Mouse (Mus musculus): ENCODE measurements around the gene Rnf227. TPM values are rescaled to one million over a fixed set of nuclear protein-coding genes. Genes with fewer than 3 reads are reported as not detected.

The Rnf227 gene
- polyA plus RNA-seq, 1 experiment = 5.7 TPM

GRCm38 (mm10) chr11:69323667-69324111 is 16.6 kb upstream of the Rnf227 start, which contains the start of the genes Cntrob and Trappc1:
Gene Cntrob (minus strand): TSS chr11:69323775.
Gene Trappc1 (plus strand): TSS chr11:69323980.
- H3K27ac ChIP-seq (ENCODE audit: control insufficient read depth, insufficient read depth, low read depth, low read length) = peak within 1 kb of the TSS; percentile 97
- H3K36me3 ChIP-seq (ENCODE audit: control insufficient read depth, insufficient read depth, low read length) = peaks cover 3% of the 10 kb centered on the region
- TF ChIP-seq POLR2A (IDR thresholded peaks at IDR 0.05; ENCODE audit: control insufficient read depth, low read depth, low read length) (peak; percentile 92), CTCF (IDR thresholded peaks at IDR 0.05; ENCODE audit: control insufficient read depth, insufficient read depth, insufficient replicate concordance, low read depth, low read length) (no peak)
- peaks cover 32% of the 10 kb centered on the region for H3K4me1 ChIP-seq (ENCODE audit: control insufficient read depth, insufficient read depth, low read length)
- H3K27me3 ChIP-seq (ENCODE audit: control insufficient read depth, insufficient read depth, low read length) = no peaks in the 10 kb centered on the region
- peak within 1 kb of the TSS; percentile 89 for H3K4me3 ChIP-seq (ENCODE audit: control insufficient read depth, low read depth, low read length)

- H3K4me3 ChIP-seq (ENCODE audit: control insufficient read depth, low read depth, low read length) = no peak overlapping the region
- H3K4me1 ChIP-seq (ENCODE audit: control insufficient read depth, insufficient read depth, low read length) = peaks cover 32% of the 10 kb centered on the region
- peaks cover 1% of the 10 kb centered on the region for H3K36me3 ChIP-seq (ENCODE audit: control insufficient read depth, insufficient read depth, low read length)
- H3K27ac ChIP-seq (ENCODE audit: control insufficient read depth, insufficient read depth, low read depth, low read length) = no peak overlapping the region
- no peak for TF ChIP-seq CTCF (IDR thresholded peaks at IDR 0.05; ENCODE audit: control insufficient read depth, insufficient read depth, insufficient replicate concordance, low read depth, low read length)
- TF ChIP-seq POLR2A (IDR thresholded peaks at IDR 0.05; ENCODE audit: control insufficient read depth, low read depth, low read length) = no peak
- no peaks in the 10 kb centered on the region for H3K27me3 ChIP-seq (ENCODE audit: control insufficient read depth, insufficient read depth, low read length)
These were observed 15.5 kb upstream of the Rnf227 start for GRCm38 (mm10) chr11:69324749-69325148.

GRCm38 (mm10) chr11:69325628-69326407 is 14.4 kb upstream of the Rnf227 start, which contains the start of gene Kcnab3:
Gene Kcnab3 (plus strand): TSS chr11:69326258.
- H3K4me3 ChIP-seq (ENCODE audit: control insufficient read depth, low read depth, low read length) = peak within 1 kb of the TSS; percentile 74
- no peaks in the 10 kb centered on the region for H3K27me3 ChIP-seq (ENCODE audit: control insufficient read depth, insufficient read depth, low read length)
- H3K36me3 ChIP-seq (ENCODE audit: control insufficient read depth, insufficient read depth, low read length) = no peaks in the 10 kb centered on the region; the same call in 1 of the 2 replicates
- H3K4me1 ChIP-seq (ENCODE audit: control insufficient read depth, insufficient read depth, low read length) = peaks cover 32% of the 10 kb centered on the region
- peak within 1 kb of the TSS; percentile 40; the same call in 1 of the 2 replicates for H3K27ac ChIP-seq (ENCODE audit: control insufficient read depth, insufficient read depth, low read depth, low read length)
- peak; percentile 35; the same call in 1 of the 2 replicates for TF ChIP-seq POLR2A (IDR thresholded peaks at IDR 0.05; ENCODE audit: control insufficient read depth, low read depth, low read length)
- TF ChIP-seq CTCF (IDR thresholded peaks at IDR 0.05; ENCODE audit: control insufficient read depth, insufficient read depth, insufficient replicate concordance, low read depth, low read length) = no peak

GRCm38 (mm10) chr11:69326408-69327156 is 13.7 kb upstream of the Rnf227 start:
- H3K27ac ChIP-seq (ENCODE audit: control insufficient read depth, insufficient read depth, low read depth, low read length) = no peak overlapping the region
- H3K36me3 ChIP-seq (ENCODE audit: control insufficient read depth, insufficient read depth, low read length) = no peaks in the 10 kb centered on the region
- H3K27me3 ChIP-seq (ENCODE audit: control insufficient read depth, insufficient read depth, low read length) = no peaks in the 10 kb centered on the region
- H3K4me1 ChIP-seq (ENCODE audit: control insufficient read depth, insufficient read depth, low read length) = peaks cover 32% of the 10 kb centered on the region
- peak overlapping the region; percentile 74 for H3K4me3 ChIP-seq (ENCODE audit: control insufficient read depth, low read depth, low read length)
- TF ChIP-seq CTCF (IDR thresholded peaks at IDR 0.05; ENCODE audit: control insufficient read depth, insufficient read depth, insufficient replicate concordance, low read depth, low read length) = no peak
- TF ChIP-seq POLR2A (IDR thresholded peaks at IDR 0.05; ENCODE audit: control insufficient read depth, low read depth, low read length) = peak; percentile 7; the same call in 1 of the 2 replicates

- no peak overlapping the region for H3K27ac ChIP-seq (ENCODE audit: control insufficient read depth, insufficient read depth, low read depth, low read length)
- H3K4me3 ChIP-seq (ENCODE audit: control insufficient read depth, low read depth, low read length) = peak overlapping the region; percentile 74
- peaks cover 34% of the 10 kb centered on the region for H3K4me1 ChIP-seq (ENCODE audit: control insufficient read depth, insufficient read depth, low read length)
- H3K36me3 ChIP-seq (ENCODE audit: control insufficient read depth, insufficient read depth, low read length) = no peaks in the 10 kb centered on the region
- TF ChIP-seq POLR2A (IDR thresholded peaks at IDR 0.05; ENCODE audit: control insufficient read depth, low read depth, low read length) (no peak), CTCF (IDR thresholded peaks at IDR 0.05; ENCODE audit: control insufficient read depth, insufficient read depth, insufficient replicate concordance, low read depth, low read length) (no peak)
- H3K27me3 ChIP-seq (ENCODE audit: control insufficient read depth, insufficient read depth, low read length) = no peaks in the 10 kb centered on the region
These were observed 13.2 kb upstream of the Rnf227 start for GRCm38 (mm10) chr11:69327157-69327442.

GRCm38 (mm10) chr11:69327648-69328047 is 12.6 kb upstream of the Rnf227 start:
- H3K36me3 ChIP-seq (ENCODE audit: control insufficient read depth, insufficient read depth, low read length) = no peaks in the 10 kb centered on the region
- TF ChIP-seq POLR2A (IDR thresholded peaks at IDR 0.05; ENCODE audit: control insufficient read depth, low read depth, low read length) (no peak), CTCF (IDR thresholded peaks at IDR 0.05; ENCODE audit: control insufficient read depth, insufficient read depth, insufficient replicate concordance, low read depth, low read length) (no peak)
- no peaks in the 10 kb centered on the region for H3K27me3 ChIP-seq (ENCODE audit: control insufficient read depth, insufficient read depth, low read length)
- H3K4me3 ChIP-seq (ENCODE audit: control insufficient read depth, low read depth, low read length) = no peak overlapping the region; the same call in none of the 2 replicates
- H3K27ac ChIP-seq (ENCODE audit: control insufficient read depth, insufficient read depth, low read depth, low read length) = no peak overlapping the region
- H3K4me1 ChIP-seq (ENCODE audit: control insufficient read depth, insufficient read depth, low read length) = peaks cover 33% of the 10 kb centered on the region

GRCm38 (mm10) chr11:69328517-69328916 is 11.7 kb upstream of the Rnf227 start:
- peaks cover 28% of the 10 kb centered on the region for H3K4me1 ChIP-seq (ENCODE audit: control insufficient read depth, insufficient read depth, low read length)
- peak overlapping the region; percentile 4 for H3K4me3 ChIP-seq (ENCODE audit: control insufficient read depth, low read depth, low read length)
- H3K27ac ChIP-seq (ENCODE audit: control insufficient read depth, insufficient read depth, low read depth, low read length) = no peak overlapping the region
- H3K36me3 ChIP-seq (ENCODE audit: control insufficient read depth, insufficient read depth, low read length) = no peaks in the 10 kb centered on the region
- no peaks in the 10 kb centered on the region for H3K27me3 ChIP-seq (ENCODE audit: control insufficient read depth, insufficient read depth, low read length)
- TF ChIP-seq CTCF (IDR thresholded peaks at IDR 0.05; ENCODE audit: control insufficient read depth, insufficient read depth, insufficient replicate concordance, low read depth, low read length) (no peak), POLR2A (IDR thresholded peaks at IDR 0.05; ENCODE audit: control insufficient read depth, low read depth, low read length) (no peak)
